Mouse (Mus musculus): Measurements from ENCODE around the gene Gm28047. TPM values are rescaled to one million over a fixed set of nuclear protein-coding genes. Genes with fewer than 3 reads are reported as not detected.
"Not testable (repeated sequence)": the region's sequence is repeated elsewhere in the genome, so short reads cannot be mapped to it uniquely, and the experiment has no call there.

Gm28047 gene
- polyA plus RNA-seq, 1 experiment from 2014 or later = not detected

GRCm38 (mm10) chr15:102663825-102664224, 39.0 kb upstream of the Gm28047 start:
- Histone ChIP-seq H3K4me2 (ENCODE audit: low read depth, low read length) (no peak overlapping the region), H3K4me1 (replicated peaks; ENCODE audit: control insufficient read depth, insufficient read depth, low read length) (0 out of 2 replicates have a peak, but pooled peaks cover 2% of the 10 kb centered on the region), H3K36me3 (ENCODE audit: control insufficient read depth, insufficient read depth, low read length) (peaks cover 39% of the 10 kb centered on the region), H3K9me3 (ENCODE audit: control insufficient read depth, low read length) (no peaks in the 10 kb centered on the region), H3K27ac (ENCODE audit: low read length) (no peak overlapping the region), H3K4me3 (ENCODE audit: low read length) (no peak overlapping the region), H3K27me3 (ENCODE audit: control insufficient read depth, insufficient read depth, low read depth, low read length) (no peaks in the 10 kb centered on the region), H3K9ac (ENCODE audit: low read length) (no peak overlapping the region)
- ATAC-seq (ENCODE audit: low read depth) = no peak
- 82% methylated on average over 8 of the region's 8 CpGs for WGBS

GRCm38 (mm10) chr15:102662601-102663000, 37.7 kb upstream of the Gm28047 start:
- not testable (repeated sequence) for H3K27ac ChIP-seq (ENCODE audit: low read length); ATAC-seq (ENCODE audit: low read depth); H3K4me2 ChIP-seq (ENCODE audit: low read depth, low read length); H3K9me3 ChIP-seq (ENCODE audit: control insufficient read depth, low read length); H3K4me1 ChIP-seq (replicated peaks; ENCODE audit: control insufficient read depth, insufficient read depth, low read length); H3K27me3 ChIP-seq (ENCODE audit: control insufficient read depth, insufficient read depth, low read depth, low read length); H3K9ac ChIP-seq (ENCODE audit: low read length); H3K4me3 ChIP-seq (ENCODE audit: low read length)
- WGBS = no CpG with 5 or more reads among the region's 2 CpGs
- H3K36me3 ChIP-seq (ENCODE audit: control insufficient read depth, insufficient read depth, low read length) = peaks cover 39% of the 10 kb centered on the region

- peaks cover 16% of the 10 kb centered on the region for H3K36me3 ChIP-seq (ENCODE audit: control insufficient read depth, insufficient read depth, low read length)
- peak; percentile 52 for ATAC-seq (ENCODE audit: low read depth)
- peak overlapping the region; percentile 99 for H3K27ac ChIP-seq (ENCODE audit: low read length)
- no peaks in the 10 kb centered on the region for H3K9me3 ChIP-seq (ENCODE audit: control insufficient read depth, low read length)
- H3K4me3 ChIP-seq (ENCODE audit: low read length) = no peak overlapping the region
- H3K4me1 ChIP-seq (replicated peaks; ENCODE audit: control insufficient read depth, insufficient read depth, low read length) = peaks cover 24% of the 10 kb centered on the region
- H3K4me2 ChIP-seq (ENCODE audit: low read depth, low read length) = no peak overlapping the region
- 17% methylated on average over 3 of the region's 3 CpGs for WGBS
- no peak overlapping the region for H3K9ac ChIP-seq (ENCODE audit: low read length)
- no peaks in the 10 kb centered on the region for H3K27me3 ChIP-seq (ENCODE audit: control insufficient read depth, insufficient read depth, low read depth, low read length)
Observed at GRCm38 (mm10) chr15:102657926-102658381, 33.1 kb upstream of the Gm28047 start.

- Histone ChIP-seq H3K36me3 (ENCODE audit: control insufficient read depth, insufficient read depth, low read length) (peaks cover 7% of the 10 kb centered on the region; the same call in 1 of the 2 replicates), H3K4me3 (ENCODE audit: low read length) (no peak overlapping the region), H3K4me1 (replicated peaks; ENCODE audit: control insufficient read depth, insufficient read depth, low read length) (peaks cover 22% of the 10 kb centered on the region), H3K27me3 (ENCODE audit: control insufficient read depth, insufficient read depth, low read depth, low read length) (no peaks in the 10 kb centered on the region), H3K27ac (ENCODE audit: low read length) (peak overlapping the region; percentile 99), H3K4me2 (ENCODE audit: low read depth, low read length) (0 out of 2 replicates have a peak overlapping the region, but pooled peaks have one; percentile 28), H3K9me3 (ENCODE audit: control insufficient read depth, low read length) (no peaks in the 10 kb centered on the region), H3K9ac (ENCODE audit: low read length) (peak overlapping the region; percentile 12; the same call in 1 of the 2 replicates)
- 4% methylated on average over 4 of the region's 4 CpGs for WGBS
- ATAC-seq (ENCODE audit: low read depth) = peak; percentile 90
Observed at GRCm38 (mm10) chr15:102656658-102657057, 31.8 kb upstream of the Gm28047 start.

GRCm38 (mm10) chr15:102651928-102652660, 27.2 kb upstream of the Gm28047 start:
- not testable (repeated sequence) for H3K4me1 ChIP-seq (replicated peaks; ENCODE audit: control insufficient read depth, insufficient read depth, low read length); ATAC-seq (ENCODE audit: low read depth); H3K36me3 ChIP-seq (ENCODE audit: control insufficient read depth, insufficient read depth, low read length); H3K9me3 ChIP-seq (ENCODE audit: control insufficient read depth, low read length); H3K4me3 ChIP-seq (ENCODE audit: low read length); H3K9ac ChIP-seq (ENCODE audit: low read length); H3K27me3 ChIP-seq (ENCODE audit: control insufficient read depth, insufficient read depth, low read depth, low read length); H3K27ac ChIP-seq (ENCODE audit: low read length); H3K4me2 ChIP-seq (ENCODE audit: low read depth, low read length)
- 76% methylated on average over 8 of the region's 9 CpGs for WGBS

GRCm38 (mm10) chr15:102651107-102651506, 26.2 kb upstream of the Gm28047 start:
- no peaks in the 10 kb centered on the region for H3K27me3 ChIP-seq (ENCODE audit: control insufficient read depth, insufficient read depth, low read depth, low read length)
- H3K4me3 ChIP-seq (ENCODE audit: low read length) = no peak overlapping the region
- no peaks in the 10 kb centered on the region for H3K9me3 ChIP-seq (ENCODE audit: control insufficient read depth, low read length)
- H3K9ac ChIP-seq (ENCODE audit: low read length) = no peak overlapping the region
- peaks cover 2% of the 10 kb centered on the region for H3K4me1 ChIP-seq (replicated peaks; ENCODE audit: control insufficient read depth, insufficient read depth, low read length)
- no peaks in the 10 kb centered on the region for H3K36me3 ChIP-seq (ENCODE audit: control insufficient read depth, insufficient read depth, low read length)
- WGBS = 62% methylated on average over 3 of the region's 3 CpGs
- ATAC-seq (ENCODE audit: low read depth) = no peak
- H3K27ac ChIP-seq (ENCODE audit: low read length) = no peak overlapping the region
- H3K4me2 ChIP-seq (ENCODE audit: low read depth, low read length) = no peak overlapping the region

GRCm38 (mm10) chr15:102635817-102636216, 10.9 kb upstream of the Gm28047 start:
- H3K27me3 ChIP-seq (ENCODE audit: control insufficient read depth, insufficient read depth, low read depth, low read length) = no peaks in the 10 kb centered on the region
- no peaks in the 10 kb centered on the region for H3K4me1 ChIP-seq (replicated peaks; ENCODE audit: control insufficient read depth, insufficient read depth, low read length)
- H3K9me3 ChIP-seq (ENCODE audit: control insufficient read depth, low read length) = no peaks in the 10 kb centered on the region
- H3K4me2 ChIP-seq (ENCODE audit: low read depth, low read length) = no peak overlapping the region
- no peak overlapping the region for H3K9ac ChIP-seq (ENCODE audit: low read length)
- ATAC-seq (ENCODE audit: low read depth) = no peak
- no peak overlapping the region for H3K27ac ChIP-seq (ENCODE audit: low read length)
- H3K4me3 ChIP-seq (ENCODE audit: low read length) = no peak overlapping the region
- H3K36me3 ChIP-seq (ENCODE audit: control insufficient read depth, insufficient read depth, low read length) = no peaks in the 10 kb centered on the region
- WGBS = 78% methylated on average over 3 of the region's 3 CpGs

GRCm38 (mm10) chr15:102634684-102635083, 9.8 kb upstream of the Gm28047 start:
- Histone ChIP-seq H3K27me3 (ENCODE audit: control insufficient read depth, insufficient read depth, low read depth, low read length) (no peaks in the 10 kb centered on the region), H3K9me3 (ENCODE audit: control insufficient read depth, low read length) (no peaks in the 10 kb centered on the region), H3K4me3 (ENCODE audit: low read length) (no peak overlapping the region), H3K4me2 (ENCODE audit: low read depth, low read length) (no peak overlapping the region), H3K9ac (ENCODE audit: low read length) (no peak overlapping the region), H3K36me3 (ENCODE audit: control insufficient read depth, insufficient read depth, low read length) (no peaks in the 10 kb centered on the region), H3K4me1 (replicated peaks; ENCODE audit: control insufficient read depth, insufficient read depth, low read length) (no peaks in the 10 kb centered on the region), H3K27ac (ENCODE audit: low read length) (no peak overlapping the region)
- 87% methylated on average over 8 of the region's 8 CpGs for WGBS
- ATAC-seq (ENCODE audit: low read depth) = no peak

- no peak; the same call in 1 of the 2 replicates for ATAC-seq (ENCODE audit: low read depth)
- peak overlapping the region; percentile 74 for H3K4me2 ChIP-seq (ENCODE audit: low read depth, low read length)
- WGBS = under 1% methylated on average over 18 of the region's 18 CpGs
- peak overlapping the region; percentile 75 for H3K4me3 ChIP-seq (ENCODE audit: low read length)
- H3K27ac ChIP-seq (ENCODE audit: low read length) = peak overlapping the region; percentile 97
- H3K9me3 ChIP-seq (ENCODE audit: control insufficient read depth, low read length) = no peaks in the 10 kb centered on the region
- H3K36me3 ChIP-seq (ENCODE audit: control insufficient read depth, insufficient read depth, low read length) = no peaks in the 10 kb centered on the region
- no peaks in the 10 kb centered on the region for H3K27me3 ChIP-seq (ENCODE audit: control insufficient read depth, insufficient read depth, low read depth, low read length)
- peaks cover 22% of the 10 kb centered on the region for H3K4me1 ChIP-seq (replicated peaks; ENCODE audit: control insufficient read depth, insufficient read depth, low read length)
- H3K9ac ChIP-seq (ENCODE audit: low read length) = peak overlapping the region; percentile 75
Observed at GRCm38 (mm10) chr15:102625687-102626055, 804 bp upstream of the Gm28047 start.
